Mouse (Mus musculus) thymus, postnatal 25 days (tissue): Measurements from ENCODE around the gene Ntrk1.

Experiments
- DNase-seq: peaks from one replicate; pipeline ENCODE4 v3.0.0; 2022

Gene Ntrk1

GRCm38 (mm10) chr3:87785156-87785555 lies 9.8 kb downstream of the Ntrk1 start:
- no peak for DNase-seq

GRCm38 (mm10) chr3:87783282-87784023 lies 11.5 kb downstream of the Ntrk1 start:
- DNase-seq = no peak

GRCm38 (mm10) chr3:87779086-87779485 lies 15.9 kb downstream of the Ntrk1 start:
- DNase-seq = no peak

GRCm38 (mm10) chr3:87778283-87778682 lies 16.7 kb downstream of the Ntrk1 start:
- no peak for DNase-seq

- no peak for DNase-seq
Observed at GRCm38 (mm10) chr3:87771088-87771487, 23.9 kb downstream of the Ntrk1 start.

DNA sequence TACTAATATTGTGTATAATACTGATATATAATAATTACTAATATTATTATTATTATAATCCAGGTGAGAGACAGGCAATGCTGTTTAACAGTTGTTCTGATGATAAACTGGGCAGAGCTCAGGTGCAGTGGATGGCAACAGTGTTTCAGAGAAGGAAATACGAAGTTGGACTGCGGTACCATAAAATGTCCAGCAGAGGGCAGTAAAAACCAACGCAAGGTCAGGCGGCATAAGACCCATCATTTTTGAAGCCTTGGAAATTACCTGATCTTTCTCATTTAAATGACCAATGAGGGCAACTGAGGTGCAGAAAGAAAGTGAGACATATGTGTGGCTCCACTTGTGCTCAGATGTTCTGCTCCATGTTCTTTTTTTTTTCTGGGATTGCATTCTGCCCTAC lies 24.7 kb downstream of the Ntrk1 start:
- DNase-seq = peak; percentile 50

GRCm38 (mm10) chr3:87769506-87769905 lies 25.5 kb downstream of the Ntrk1 start:
- DNase-seq = no peak

- peak; percentile 83 for DNase-seq
Observed at GRCm38 (mm10) chr3:87768844-87769243, 26.1 kb downstream of the Ntrk1 start.

- no peak for DNase-seq
Observed at GRCm38 (mm10) chr3:87768431-87768830, 26.5 kb downstream of the Ntrk1 start.

DNA sequence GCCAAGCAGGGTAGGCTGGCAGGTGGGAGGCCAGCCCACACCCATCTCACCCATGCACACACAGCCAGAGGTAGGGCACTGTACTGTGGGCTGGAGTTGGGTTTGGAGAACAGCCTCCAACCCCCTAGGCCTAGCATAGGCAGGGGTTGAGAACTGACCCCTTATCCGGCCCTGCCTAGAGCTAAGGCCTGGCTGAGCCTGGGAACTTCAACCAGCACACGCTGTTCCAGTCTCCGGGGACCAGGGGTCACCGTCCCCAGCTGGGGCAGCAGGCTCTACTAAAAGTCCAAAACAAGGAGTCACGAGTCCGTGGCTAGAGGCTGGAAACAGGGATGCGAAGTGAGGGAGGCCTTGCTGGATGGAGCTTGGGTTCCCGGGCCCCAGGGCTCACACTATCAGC lies 27.2 kb downstream of the Ntrk1 start:
- no peak for DNase-seq

DNA sequence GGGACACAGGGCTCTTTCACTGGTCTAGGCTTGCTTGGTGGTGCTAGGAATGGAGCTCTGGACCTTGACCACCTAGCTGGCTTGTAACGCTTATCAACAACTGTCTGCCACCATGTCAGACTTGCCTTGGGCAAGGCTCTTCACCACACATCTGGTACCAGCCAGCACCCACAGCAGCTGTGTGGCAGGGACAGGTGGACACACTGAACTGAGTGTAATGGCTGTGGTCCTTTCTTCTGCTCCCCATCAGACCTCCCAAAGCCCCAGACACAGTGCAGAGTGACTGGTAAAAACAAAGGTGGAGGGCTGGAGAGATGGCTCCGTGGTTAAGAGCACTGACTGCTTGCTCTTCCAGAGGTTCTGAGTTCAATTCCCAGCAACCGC lies 28.7 kb downstream of the Ntrk1 start:
- DNase-seq = no peak

- no peak for DNase-seq
Observed at GRCm38 (mm10) chr3:87765631-87766283, 29.2 kb downstream of the Ntrk1 start.

DNA sequence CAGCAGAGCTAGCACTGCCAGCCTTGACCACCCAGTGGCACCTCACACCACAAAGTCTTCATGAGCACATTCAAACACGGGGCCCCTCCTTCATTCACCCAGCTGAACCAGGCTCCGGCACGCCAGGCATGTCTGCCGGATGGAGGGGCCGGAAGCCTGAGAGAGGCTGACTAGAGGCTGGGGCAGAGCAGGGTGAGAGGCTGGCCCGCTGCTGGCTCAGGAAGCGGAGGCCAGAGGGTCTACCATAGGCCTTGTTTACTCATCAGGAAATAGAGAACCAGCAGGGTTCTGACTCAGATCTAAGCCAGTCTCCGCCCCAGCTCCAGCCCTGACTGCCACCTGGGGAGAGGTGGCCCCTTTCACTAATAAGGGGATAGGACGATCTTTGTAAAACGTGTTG lies 29.9 kb downstream of the Ntrk1 start:
- peak; percentile 81 for DNase-seq

- no peak for DNase-seq
Observed at GRCm38 (mm10) chr3:87764506-87764905, 30.5 kb downstream of the Ntrk1 start.

GRCm38 (mm10) chr3:87763683-87764289 lies 31.2 kb downstream of the Ntrk1 start:
- peak; percentile 19 for DNase-seq

GRCm38 (mm10) chr3:87763202-87763601 lies 31.8 kb downstream of the Ntrk1 start:
- DNase-seq = no peak

DNA sequence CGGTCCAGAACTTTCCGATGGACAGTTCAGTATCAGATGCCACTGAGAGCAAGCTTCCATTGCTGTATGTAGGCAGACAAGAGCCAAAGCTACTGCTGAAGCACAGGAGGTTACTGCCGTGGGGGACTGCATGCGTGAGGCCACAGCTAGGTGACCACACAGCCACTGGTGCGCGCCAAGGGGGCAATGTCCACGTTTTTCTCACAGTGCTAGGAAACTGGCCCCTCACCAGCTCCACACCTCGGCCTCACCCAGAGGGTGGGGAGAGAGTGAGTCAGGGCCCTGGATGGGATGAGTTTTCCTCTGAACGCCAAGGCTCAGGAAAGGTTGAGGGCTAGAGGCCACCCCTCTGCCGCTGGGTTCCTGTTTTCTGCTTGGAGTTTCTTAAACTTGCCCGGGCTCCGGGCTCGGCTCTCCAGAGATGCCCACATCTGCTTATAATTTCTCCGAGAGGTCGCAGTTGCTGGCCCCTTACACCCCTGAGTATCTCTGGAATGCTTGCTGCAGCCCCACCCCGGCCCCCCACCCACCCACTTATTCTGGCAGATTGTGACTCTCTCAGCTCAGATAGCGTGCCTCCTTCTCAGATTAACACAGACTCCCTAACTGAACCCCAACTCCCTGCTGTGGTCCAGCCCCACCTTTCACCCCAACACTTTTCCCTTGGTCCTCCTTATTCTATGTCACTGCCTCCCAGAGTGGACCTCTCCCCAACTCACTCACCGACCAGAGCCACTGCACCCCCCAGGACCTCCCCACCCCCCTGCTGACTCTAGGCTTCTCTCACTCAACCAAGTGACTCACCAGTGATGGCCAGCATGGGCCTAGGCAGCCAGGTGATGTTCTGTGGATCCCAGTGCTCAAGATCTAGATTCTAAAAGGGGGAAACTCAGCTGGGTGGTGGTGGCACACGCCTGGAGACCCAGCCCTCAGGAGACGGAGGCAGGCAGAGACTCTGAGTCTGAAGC lies 33.3 kb downstream of the Ntrk1 start:
- DNase-seq = no peak

- no peak for DNase-seq
Observed at GRCm38 (mm10) chr3:87758641-87759040, 36.3 kb downstream of the Ntrk1 start.

DNA sequence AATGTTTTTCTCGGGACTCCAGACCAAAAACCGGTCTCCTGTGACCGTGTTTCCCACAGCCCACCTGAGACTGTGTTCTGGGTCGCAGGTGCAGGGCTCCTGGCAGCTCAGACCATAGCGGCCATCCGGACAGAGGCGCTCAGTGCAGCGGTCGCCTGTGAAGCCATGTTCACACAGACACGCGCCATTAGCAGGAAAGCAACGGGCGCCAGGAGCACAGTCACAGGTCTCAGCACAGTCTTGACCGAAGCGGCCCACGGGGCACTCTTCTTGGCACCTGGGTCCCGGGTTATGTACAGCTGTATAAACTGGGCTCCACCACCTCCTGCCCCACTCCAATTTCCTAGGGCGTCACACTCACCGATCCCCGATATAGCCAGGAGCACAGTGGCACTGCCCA lies 38.5 kb downstream of the Ntrk1 start:
- DNase-seq = no peak

GRCm38 (mm10) chr3:87755964-87756363 lies 39.0 kb downstream of the Ntrk1 start:
- DNase-seq = peak; percentile 88

- no peak for DNase-seq
Observed at GRCm38 (mm10) chr3:87753829-87754228, 41.1 kb downstream of the Ntrk1 start.

- no peak for DNase-seq
Observed at GRCm38 (mm10) chr3:87752567-87752966, 42.4 kb downstream of the Ntrk1 start.

DNA sequence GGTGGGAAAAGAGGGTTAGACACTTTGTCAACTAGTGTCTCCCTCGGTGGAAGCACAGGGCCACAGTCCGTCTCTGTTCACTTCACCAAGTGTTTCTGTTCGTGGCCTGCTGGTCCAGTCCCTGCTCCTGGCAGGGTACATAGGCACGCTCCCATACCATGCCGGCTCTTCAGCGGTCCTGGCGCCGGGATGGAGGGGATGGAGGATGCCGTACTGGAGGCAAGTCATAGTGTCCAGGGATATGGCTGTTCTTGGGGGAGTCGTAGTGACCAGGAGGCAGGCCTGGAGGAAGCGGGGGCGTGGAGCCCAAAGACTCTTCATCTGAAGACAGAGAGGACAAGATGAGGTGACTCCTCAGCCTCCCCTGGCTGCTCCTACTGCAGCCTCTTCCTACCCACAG lies 45.0 kb downstream of the Ntrk1 start:
- DNase-seq = no peak
